Mouse (Mus musculus) liver, embryonic 14.5 days (tissue): Measurements from ENCODE around the gene Gm10837.

Experiments
- CTCF ChIP-seq: IDR thresholded peaks from 2 replicates; pipeline ENCODE4 v1.5.1; 2016; ENCODE audit warnings: antibody characterized with exemption, low read depth, control low read depth
- EP300 ChIP-seq: IDR thresholded peaks from 2 replicates; pipeline ENCODE4 v1.6.1; 2016; ENCODE audit warnings: antibody characterized with exemption, low read depth

GRCm38 (mm10) chr14:122483556-122484421, 6.6 kb upstream of the Gm10837 start:
- no peak for TF ChIP-seq CTCF
- no peak for TF ChIP-seq EP300
